Mouse (Mus musculus) kidney, postnatal 36 days (tissue): ENCODE measurements around the gene Cpeb2.
A peak's percentile ranks its signal among the peaks of the same experiment; 100 is the strongest.

Source experiments
- DNase-seq, 2 experiments: peaks; one replicate each; pipeline ENCODE4 v3.0.0; 2021 to 2022; ENCODE audit warnings: mixed read lengths in 2 of 2

Cpeb2 gene

DNA sequence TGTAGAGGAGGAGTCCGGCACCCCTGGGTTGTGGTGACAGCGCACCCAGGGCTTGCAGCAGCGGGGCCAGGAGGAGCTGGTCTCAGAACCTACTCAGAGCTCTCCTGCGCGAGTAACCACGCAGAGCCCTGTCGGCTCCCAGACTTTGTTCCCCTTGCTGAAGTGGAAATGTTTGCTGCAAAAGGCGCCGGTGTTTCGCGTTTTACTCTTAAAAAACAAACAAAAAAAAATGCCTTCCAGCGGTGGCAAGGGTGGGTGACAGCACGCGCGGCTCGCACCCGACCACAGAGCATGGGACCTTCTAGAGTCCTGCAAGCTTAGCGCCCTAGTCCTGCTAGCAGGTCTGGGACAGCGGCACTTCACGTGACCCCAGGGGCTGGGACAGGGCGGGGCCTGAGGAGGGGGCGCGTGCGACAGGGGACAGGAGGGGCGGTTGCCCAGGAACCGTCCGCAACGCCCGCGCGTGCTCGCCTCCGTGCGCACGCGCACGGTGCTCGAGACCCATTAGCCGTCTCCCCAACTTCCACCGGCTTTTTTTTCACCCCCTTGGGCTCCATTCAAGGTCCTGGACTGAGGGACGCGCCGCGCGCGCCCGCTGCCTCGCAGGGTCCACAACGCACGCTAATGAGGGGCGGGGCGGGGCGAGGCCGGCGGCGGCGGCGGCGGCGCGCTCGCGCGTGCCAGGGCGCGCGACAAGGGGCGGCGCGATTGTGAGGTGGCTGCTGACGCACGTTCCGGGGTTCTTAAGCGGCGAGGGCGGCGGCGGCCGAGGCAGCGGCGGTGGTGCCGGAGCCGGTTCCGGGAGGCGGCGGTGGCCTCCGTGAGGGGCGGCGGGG lies at the start of gene Cpeb2:
TSS of gene Cpeb2 (plus strand) at position 691 of the 836 bp plus-strand sequence.
- peak; percentile 96 to 98 for DNase-seq

DNA sequence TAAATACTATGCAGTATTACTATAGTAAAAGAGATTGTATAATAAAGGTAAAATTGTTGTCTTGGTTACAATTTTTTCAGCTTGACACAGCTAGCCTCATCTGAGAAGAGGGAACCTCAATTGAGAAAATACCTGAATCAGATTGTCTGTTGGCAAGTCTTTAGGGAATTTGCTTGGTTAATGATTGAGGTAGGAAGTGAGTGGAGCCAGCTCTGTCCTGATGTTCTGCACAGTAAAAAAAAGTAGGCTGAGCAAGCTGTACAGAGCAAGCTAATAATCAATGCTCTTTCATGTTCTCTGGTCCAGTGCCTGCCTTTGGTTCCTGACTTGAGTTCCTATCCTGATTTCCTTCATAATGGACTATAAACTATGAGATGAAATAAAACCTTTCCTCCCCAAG lies 49.4 kb upstream of the Cpeb2 start:
- DNase-seq: peak; percentile 19 to 53

DNA sequence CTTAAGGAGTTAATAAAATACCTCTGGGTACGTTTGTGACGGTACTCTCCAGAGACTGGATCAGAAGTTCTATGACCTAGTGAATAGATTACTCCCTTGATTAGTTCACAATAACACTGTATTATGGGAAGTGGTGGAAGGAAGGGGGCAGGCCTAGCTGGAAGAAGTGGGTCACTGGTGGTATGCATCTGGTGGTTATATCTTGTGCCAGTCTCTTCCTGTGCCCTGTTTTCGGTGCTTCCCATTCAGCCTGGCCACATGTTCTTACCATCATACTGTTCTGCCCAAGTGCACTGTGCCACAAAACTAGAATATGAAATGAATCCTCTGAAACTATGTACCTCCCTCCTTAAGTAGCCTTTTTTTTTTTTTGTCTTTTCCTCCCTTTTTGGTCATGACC lies 48.1 kb upstream of the Cpeb2 start:
- no peak for DNase-seq

DNA sequence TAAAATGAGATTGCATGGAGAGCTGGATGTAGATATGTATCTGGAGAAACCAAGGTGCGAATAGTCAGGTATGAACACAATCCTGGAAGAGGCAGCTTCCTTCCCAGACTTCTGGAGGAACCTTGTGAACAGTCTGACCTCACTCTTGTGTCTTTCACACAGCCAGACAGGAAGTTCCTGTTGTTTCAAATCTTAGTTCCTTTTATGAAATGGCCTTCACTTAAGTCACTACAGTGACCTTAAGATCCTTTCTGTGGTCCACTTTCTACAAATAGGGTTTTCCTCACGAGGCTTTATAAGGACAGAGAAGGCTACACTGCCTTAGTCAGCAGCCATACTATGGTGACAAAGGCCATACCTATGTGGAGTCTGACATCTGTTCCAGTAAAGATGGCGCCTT lies 47.5 kb upstream of the Cpeb2 start:
- DNase-seq: no peak

DNA sequence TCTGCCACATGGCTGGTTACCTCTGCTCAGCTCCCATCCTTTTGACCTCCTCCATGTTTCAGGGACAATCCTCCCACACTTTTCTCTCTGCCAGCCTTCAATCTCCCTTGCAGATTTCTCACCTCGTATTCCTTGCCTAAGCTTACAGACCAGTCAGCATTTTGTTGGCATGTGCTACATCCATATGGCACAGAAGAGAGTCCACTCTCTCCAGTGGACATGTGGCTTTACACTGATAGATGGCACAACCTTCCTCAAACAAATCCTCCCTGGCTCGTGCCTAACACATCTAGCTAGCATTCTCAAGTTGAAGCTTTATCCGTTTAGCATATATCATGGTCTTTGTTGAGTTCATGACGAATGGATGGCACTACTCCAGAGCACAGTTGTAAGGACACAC lies 32.3 kb upstream of the Cpeb2 start:
- DNase-seq: no peak

DNA sequence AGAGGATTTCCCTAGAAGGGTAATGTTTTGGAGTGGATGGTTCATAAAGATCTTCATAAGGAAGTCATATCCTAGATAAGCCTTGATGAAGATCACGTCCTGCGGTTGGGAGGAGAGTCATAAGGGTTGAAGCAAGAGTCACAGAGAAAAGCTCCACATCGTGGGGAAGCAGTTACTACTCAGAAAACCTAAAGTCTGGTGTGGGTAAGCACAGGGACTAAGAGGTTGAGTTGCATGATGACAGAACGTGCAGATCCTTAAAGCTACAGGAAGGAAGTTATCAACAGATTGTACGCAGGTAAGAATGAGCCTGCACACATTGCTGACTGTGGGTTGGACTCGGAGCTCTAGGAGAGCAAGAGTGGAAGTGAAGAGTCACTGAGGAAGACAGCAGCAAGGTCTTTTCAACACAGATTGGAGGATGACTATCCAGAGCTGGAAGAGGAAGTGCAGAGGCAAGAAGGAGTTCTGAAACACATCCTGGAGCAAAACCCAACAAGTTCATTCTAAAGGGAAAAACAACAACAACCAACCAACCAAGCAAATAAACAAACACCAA lies 26.4 kb upstream of the Cpeb2 start:
- no peak for DNase-seq

DNA sequence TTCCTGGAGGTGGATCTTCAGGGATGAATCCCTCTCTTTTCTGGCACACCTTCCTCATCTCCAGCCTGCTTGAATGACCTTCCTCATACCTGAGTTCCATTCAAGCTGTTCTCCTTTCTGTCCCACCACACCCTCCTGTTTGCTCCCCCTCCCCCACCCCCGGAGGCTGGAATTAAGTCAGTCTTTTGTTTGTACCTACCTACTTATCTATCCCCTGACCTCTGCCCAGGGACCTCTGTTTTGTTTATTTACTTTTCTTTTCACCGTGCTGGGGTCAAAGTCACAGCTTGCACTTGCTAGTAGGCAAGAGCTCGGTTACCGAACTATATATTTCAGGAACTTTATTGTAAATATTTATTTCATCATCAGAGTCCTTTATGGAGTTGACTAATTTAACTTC lies 15.5 kb upstream of the Cpeb2 start:
- DNase-seq: peak; percentile 24 to 52

DNA sequence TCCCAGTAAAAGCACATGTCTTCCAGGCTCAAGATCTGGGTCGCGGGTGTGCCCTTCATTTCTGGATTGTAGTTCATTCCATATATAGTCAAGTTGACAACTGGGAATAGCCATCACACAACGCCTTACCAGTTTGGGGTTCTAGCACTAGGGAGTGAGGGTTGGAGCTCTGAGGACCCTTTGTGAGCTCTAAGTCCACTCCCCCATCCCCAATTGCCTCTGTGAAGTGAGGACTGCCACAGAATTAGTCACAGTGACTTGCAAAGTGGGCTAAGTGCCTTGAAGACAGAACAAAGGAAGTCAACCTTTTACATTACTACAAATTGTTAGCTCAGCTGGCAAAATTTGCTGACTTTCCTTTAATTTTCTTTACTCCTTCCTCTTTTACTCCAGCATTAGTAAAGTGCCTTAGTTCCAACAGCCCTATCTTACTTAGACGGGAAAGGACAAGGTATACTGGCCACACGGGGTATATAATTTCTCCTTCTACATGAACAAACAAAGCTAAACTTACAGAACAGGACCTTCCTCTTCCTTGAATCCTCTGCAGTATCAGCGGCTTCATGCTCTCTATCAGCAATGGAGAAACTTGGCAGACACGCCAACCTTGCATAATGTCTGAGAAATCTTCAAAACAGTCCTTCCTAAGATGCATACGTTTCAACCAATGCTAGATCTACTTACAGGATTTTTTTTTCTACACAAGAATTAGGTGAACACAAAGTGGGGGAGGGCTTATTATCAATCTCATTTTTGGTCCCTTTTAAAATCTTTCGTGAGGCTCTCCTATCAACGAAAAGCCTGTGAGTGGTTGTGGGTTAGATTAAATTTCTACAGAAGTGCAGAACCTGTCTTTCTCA lies 14.8 kb upstream of the Cpeb2 start:
- peak; percentile 29 to 30 for DNase-seq

DNA sequence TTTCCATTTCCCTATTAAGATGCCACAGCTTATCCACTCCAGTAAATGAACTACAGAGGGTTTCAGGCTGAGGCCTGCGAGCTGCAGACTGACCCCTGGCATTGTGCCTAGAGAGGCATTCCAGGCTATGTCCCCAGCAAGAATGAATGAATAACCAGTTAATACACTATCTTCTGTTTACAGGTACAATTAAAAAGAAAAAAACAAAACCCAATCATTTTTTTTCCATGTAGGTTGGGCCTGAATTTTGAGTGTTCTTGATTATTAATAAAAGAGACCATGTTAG lies 14.2 kb upstream of the Cpeb2 start:
- peak; percentile 86 to 91 for DNase-seq

DNA sequence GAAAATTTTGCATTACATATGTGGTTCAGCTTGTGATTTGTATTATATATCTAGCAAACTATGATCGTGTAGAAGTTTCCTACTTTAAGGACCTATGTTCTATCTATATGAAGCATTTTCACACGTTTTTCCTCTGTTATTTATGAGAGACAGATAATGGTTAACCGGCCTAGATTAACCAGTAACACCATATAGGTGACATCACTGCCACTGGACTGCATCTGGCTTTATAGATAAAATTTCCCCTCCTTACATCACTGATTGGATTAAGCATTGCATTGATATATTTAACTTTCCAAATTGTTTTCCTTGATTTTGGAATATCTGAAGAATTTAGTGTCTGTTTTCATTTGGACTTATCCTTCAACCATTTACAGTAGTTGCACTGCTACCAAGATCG lies 9.6 kb upstream of the Cpeb2 start:
- DNase-seq: no peak

DNA sequence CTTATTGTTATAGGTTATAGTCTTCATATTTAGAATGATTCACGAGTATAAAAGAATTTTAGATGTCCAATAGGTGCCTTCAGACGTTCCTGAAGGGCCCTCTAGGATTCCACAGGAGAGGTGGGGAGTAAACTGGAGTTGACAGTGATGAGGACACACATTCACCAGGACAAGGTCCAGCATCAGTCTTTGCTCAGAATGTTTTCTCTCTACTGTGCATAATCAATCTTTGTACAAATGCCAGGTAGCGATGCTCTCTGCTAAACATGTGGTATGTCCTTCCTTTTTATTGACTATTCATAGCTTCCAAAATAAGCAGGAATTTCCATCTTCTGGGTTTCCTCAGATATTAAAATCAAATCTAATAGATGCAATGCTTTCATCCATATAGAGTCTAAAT lies 8.7 kb upstream of the Cpeb2 start:
- DNase-seq: no peak

DNA sequence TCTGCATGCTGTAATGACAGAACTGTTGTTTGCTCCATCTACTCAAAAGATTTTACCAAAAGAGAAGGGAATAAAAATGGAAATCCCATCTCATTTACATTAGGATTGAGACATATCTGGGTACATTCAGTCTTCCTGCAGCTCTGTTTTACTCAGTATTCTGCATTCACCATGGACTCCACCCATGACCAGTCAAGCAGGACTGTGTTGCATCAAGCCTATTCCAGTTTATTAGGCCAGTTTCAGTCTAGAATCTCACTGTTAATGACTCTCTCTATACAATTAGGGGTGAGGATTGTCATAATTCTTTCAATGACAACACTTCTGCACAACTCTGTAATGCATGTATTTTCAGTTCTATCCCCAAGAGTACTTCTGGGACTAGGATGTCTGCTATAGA lies 6.8 kb upstream of the Cpeb2 start:
- no peak for DNase-seq

DNA sequence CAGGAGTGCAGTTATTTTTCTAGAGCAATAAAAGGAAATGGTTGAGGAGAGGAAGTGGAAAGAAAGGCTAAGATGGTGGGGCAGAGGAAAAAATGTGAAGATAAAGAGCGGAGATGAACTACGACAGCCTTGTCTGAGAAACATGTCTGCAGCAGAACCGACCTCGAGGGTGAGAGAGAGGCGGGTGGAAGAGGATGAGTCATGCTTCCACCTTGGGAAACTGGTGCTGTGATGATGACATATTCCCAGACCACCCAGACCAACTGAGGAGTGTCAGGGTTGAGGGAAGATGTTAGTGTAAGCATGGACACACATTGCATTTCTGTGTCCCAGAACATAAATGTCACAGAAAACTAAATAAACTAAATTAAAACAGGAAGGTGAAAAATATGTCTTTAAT lies 5.4 kb upstream of the Cpeb2 start:
- no peak for DNase-seq

DNA sequence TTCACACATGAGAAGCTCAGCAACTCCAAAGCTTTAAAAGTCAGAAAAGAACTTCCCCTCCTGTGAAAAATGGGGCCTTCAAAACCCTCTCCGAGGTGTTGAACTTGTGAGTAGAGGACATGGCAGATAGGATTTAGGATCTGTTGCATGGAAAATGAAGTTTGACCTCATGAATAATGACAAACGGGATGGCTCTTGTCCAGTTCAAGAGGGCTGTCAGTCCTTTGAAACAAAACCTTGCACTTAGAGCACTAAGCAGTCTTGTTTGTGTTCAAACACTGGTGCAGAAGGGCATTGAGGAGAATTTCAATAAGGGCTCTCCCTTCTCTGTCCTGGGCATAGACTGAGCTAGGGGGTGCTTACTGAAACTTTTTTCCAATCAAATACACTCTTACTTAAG lies 1.9 kb upstream of the Cpeb2 start:
- peak; percentile 25 to 58 for DNase-seq

DNA sequence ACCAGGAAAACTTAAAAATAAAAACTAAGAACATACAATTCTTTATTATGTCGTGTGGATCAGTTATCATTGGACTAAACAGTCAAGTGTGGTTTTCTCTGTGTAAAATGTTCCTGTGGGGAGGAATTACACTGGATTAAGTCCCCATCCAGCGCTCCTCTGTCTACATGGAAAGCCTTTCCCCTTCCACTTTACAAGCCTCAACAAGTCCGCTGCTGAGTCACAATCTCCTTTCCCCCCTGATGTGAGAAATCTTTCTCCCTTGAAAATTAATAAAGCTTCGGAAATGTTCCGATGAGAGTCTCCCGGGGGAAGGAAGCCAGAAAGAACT lies 856 bp upstream of the Cpeb2 start:
- no peak for DNase-seq

DNA sequence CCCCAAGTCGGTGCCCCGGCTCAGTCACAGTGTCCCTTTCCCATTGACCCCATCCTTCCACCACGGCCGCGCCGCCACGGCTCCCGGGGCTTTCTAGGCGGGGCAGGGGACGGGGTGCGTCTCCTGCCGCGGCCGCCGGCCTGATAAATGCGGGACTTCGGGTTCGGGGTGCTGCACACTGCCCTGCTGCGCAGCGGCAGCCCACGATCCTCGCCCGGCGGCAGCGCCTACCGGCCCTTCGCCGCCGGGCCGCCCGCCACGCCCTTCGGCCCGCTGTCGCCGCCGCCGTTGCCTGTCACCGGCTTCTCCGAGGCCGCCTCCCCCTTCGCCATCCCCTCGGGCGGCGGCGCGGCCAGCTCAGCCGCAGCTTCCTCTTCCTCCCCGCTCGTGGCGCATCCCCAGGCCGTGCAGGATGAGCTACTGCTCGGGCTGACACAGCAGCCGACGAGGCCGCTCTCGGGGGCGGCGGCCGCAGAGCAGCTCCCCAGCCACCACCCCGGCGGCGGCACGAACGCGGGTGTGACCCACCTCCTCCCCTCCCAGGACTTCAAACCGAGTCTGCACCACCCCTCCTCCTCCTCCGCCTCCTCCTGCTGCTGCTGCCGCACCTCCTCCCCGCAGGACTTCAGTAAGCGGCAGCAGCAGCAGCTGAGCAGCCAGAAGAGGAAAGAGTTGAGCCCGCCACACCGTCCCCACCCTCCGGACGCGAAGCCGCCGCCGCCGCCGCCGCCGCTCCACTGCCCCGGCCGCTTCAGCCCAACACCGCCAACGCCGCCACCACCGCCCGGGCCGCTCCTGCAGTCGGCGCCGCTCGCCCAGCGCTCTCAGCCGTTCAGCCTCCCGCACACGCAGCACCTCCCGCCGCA lies 579 bp downstream of the Cpeb2 start:
- DNase-seq: peak; percentile 88 to 91

DNA sequence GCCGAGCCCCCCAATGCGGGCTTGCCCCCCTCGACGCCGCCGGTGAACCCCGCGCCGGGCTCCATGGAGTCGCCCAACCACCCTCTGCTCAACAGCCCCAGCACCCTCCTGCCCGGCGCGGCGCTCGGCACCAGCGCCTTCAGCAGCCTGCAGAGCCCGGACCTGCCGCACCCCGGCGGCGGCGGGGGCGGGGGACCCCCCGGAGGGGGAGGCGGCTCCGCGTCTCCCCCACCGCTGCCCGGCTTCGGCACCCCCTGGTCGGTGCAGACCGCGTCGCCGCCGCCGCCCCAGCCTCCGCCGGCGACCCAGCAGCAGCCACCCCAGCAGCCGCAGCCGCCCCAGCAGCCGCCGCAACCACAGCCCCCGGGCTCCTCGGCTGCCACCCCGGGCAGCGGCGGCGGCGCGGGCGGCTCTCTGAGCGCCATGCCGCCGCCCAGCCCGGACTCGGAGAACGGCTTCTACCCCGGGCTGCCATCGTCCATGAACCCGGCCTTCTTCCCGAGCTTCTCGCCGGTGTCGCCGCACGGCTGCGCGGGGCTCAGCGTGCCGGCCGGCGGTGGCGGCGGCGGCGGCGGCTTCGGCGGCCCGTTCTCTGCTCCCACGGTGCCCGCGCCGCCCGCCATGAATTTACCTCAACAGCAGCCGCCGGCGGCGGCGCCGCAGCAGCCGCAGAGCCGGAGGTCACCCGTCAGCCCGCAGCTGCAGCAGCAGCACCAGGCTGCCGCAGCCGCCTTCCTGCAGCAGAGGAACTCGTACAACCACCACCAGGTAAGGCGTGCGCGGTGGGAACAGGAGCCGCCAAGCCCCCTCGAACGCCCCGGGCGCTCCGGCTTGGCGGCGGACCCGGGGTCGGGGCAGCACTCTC lies 1.6 kb downstream of the Cpeb2 start:
- peak; percentile 29 to 71 for DNase-seq

DNA sequence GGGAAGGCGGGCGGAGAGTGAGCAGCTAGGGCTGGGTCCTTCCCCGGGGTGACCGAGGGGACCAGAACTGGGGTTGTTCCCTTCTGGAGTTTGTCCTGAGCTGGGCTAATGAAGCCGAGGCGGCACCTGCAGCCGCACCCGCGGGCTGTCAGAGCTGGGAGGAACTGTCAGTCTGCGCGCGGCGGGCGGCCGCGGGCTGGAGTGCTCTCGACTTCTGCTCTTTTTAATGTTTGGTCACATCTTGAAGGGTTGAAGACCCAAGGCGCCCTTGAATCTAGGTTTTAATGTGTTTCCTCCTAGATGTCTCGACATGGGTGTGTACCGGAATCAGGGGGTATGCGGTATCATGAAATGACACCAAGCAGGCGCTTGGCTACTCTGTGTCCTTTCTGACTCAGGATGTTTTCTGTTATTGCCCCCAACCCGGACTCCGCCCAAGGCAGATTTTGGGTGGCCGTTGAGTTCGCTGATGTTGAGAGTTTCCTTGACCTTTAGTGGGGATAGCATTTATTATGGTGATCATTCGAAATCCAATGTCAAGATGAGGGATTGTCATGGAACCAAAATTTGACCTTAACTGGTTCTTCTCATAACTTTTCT lies 2.3 kb downstream of the Cpeb2 start:
- peak; percentile 39 to 67 for DNase-seq

DNA sequence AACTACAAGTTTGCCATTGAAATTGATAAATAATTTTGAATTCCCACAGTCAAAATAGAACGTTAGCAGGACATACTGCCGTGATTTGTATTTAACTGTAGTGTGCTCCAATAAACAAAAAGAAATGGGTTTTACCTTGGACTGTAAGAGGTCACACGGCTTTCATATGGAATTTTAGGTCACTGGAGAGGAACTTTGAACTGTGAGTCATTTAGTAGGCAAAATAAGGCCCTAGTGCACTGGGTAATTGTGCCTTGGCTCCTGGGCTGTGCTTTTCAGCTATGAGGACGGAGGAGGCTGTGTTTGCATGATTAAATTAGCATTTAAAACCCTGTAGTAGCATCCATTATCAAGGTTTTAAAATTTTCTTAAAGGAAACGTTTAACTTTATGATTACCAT lies 3.0 kb downstream of the Cpeb2 start:
- DNase-seq: peak; percentile 21 to 54

DNA sequence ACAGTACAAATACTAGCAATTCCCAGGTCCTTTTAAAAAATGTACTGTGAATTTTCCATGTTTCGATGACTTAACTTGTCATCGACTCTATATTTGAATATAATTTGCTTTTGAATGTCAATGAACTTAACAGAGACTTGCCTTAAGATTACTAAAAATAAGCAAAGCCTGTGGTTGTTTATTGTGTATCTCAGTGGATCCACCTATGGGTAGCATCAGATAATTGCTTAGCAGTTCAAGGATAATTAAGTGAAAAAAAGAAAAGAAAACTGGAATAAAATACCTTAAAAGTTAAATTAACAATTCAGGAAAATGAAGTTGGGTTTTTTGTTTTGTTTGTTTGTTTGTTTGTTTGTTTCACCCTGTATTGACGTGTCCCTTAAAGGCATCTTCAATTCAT lies 3.5 kb downstream of the Cpeb2 start:
- DNase-seq: no peak

DNA sequence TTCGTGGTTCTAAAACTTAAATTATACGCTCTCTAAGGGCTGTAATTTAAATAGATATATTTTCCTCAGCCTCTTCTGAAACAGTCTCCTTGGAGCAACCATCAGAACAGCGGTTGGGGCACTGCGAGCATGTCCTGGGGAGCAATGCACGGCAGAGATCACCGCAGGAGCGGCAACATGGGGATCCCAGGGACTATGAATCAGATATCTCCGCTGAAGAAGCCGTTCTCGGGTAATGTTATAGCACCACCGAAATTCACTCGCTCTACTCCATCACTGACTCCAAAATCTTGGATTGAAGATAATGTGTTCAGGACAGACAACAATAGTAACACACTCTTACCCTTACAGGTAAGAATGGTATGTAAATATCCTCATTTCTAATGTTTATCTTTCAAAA lies 4.3 kb downstream of the Cpeb2 start:
- DNase-seq: no peak
